Mouse (Mus musculus) G1E (cell line): ENCODE results near the gene Tgfbr3. TPM values are rescaled to one million over a fixed set of nuclear protein-coding genes. Genes with fewer than 3 reads are reported as not detected.

ENCODE experiments used
- ATAC-seq: 2 replicates; pipeline ENCODE4 v1.8.0; 2016; ENCODE audit warnings: mild to moderate bottlenecking; ENCODE audit not compliant: insufficient number of reproducible peaks, poor library complexity, low FRiP score, severe bottlenecking; ENCODE audit errors: extremely low read depth
- DNase-seq: peaks from one replicate; pipeline ENCODE4 v3.0.0; 2012; ENCODE audit warnings: low spot score
- H3K27me3 ChIP-seq: 2 replicates; pipeline ENCODE4 v1.6.1; 2012; ENCODE audit warnings: mild to moderate bottlenecking, low read length, inconsistent platforms; ENCODE audit not compliant: insufficient read depth
- H3K36me3 ChIP-seq: replicated peaks from 2 replicates; pipeline ENCODE3; 2012; ENCODE audit warnings: mild to moderate bottlenecking, inconsistent platforms
- H3K4me1 ChIP-seq: 2 replicates; pipeline ENCODE4 v1.6.1; 2012; ENCODE audit warnings: low read depth, low read length, inconsistent platforms, mixed read lengths; ENCODE audit not compliant: insufficient read depth
- H3K4me3 ChIP-seq: 2 replicates; pipeline ENCODE4 v1.5.1; 2012; ENCODE audit warnings: low read depth, mild to moderate bottlenecking, inconsistent platforms, low read length, moderate library complexity, mixed read lengths
- H3K9me3 ChIP-seq: replicated peaks from 2 replicates; pipeline ENCODE4 v1.6.1; 2012; ENCODE audit warnings: inconsistent platforms
- CTCF ChIP-seq: IDR thresholded peaks from 2 replicates; pipeline ENCODE4 v1.5.1; 2012; ENCODE audit warnings: low read depth, low read length, inconsistent platforms, mixed read lengths
- GATA1 ChIP-seq: IDR thresholded peaks from 2 replicates; pipeline ENCODE4 v1.6.1; 2012; ENCODE audit warnings: borderline replicate concordance, low read length, inconsistent platforms, mixed read lengths
- GATA2 ChIP-seq: IDR thresholded peaks from 2 replicates; pipeline ENCODE4 v1.6.1; 2012; ENCODE audit warnings: low read depth, low read length, inconsistent platforms, borderline replicate concordance
- POLR2AphosphoS5 ChIP-seq: IDR thresholded peaks from 2 replicates; pipeline ENCODE4 v1.6.1; 2012; ENCODE audit warnings: low read depth, low read length, inconsistent platforms; ENCODE audit not compliant: insufficient replicate concordance
- TAL1 ChIP-seq: conservative IDR thresholded peaks from 2 replicates; pipeline ENCODE4 v1.6.1; 2012; ENCODE audit warnings: low read depth, low read length, inconsistent platforms, mixed read lengths
- polyA plus RNA-seq: library from polyadenylated mRNA; stranded (reverse); fragments of >175 nt; gene quantifications from 2 replicates; pipeline ENCODE4 v1.2.3, GENCODE M21; 2012
- total RNA-seq, 2 experiments: library from RNA; stranded (forward) in 1 of 2; stranded (reverse) in 1 of 2; fragments of 200-1000 nt in 1 of 2; fragments of >200 nt in 1 of 2; fragmentation: Nextera tagmentation in 1 of 2; gene quantifications; 2 replicates each; pipeline ENCODE4 v1.2.3; 2014 to 2017

Tgfbr3 gene
- total and polyA plus RNA-seq, 3 experiments = 0.05 TPM; not detected in 2

DNA sequence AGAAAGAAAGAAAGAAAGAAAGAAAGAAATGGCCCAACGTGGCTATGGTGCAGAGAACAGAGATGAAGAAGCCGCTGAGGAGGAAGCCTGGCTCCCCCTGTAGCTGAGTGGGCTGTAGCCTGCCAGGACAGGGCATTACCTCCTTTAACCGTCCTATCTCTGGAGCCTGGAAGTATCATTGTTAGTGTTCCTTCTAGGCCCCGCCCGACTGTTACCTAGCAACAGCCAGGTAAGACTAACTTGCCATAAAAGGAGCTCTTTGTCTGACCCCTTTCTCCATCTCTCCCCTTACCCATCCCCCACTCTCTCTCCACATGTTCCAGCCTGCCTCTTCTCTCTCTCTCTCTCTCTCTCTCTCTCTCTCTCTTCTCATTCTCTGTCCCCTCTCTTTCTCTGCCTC is 195.2 kb downstream of the Tgfbr3 start:
- Histone ChIP-seq H3K9me3 (no peaks in the 10 kb centered on the region), H3K4me1 (no peaks in the 10 kb centered on the region), H3K36me3 (no peaks in the 10 kb centered on the region), H3K27me3 (peaks cover 4% of the 10 kb centered on the region), H3K4me3 (no peak overlapping the region)
- TF ChIP-seq CTCF (no peak), GATA1 (no peak), GATA2 (no peak), TAL1 (no peak), POLR2AphosphoS5 (no peak)
- no peak for DNase-seq
- no peak for ATAC-seq

GRCm38 (mm10) chr5:107093253-107093652 is 196.2 kb downstream of the Tgfbr3 start:
- TF ChIP-seq CTCF (no peak), GATA1 (no peak), POLR2AphosphoS5 (no peak), TAL1 (no peak), GATA2 (no peak)
- Histone ChIP-seq H3K9me3 (no peaks in the 10 kb centered on the region), H3K4me1 (no peaks in the 10 kb centered on the region), H3K4me3 (no peak overlapping the region), H3K27me3 (peaks cover 4% of the 10 kb centered on the region), H3K36me3 (no peaks in the 10 kb centered on the region)
- ATAC-seq (no peak), DNase-seq (no peak)

GRCm38 (mm10) chr5:107092137-107092536 is 197.3 kb downstream of the Tgfbr3 start:
- no peaks in the 10 kb centered on the region for H3K4me1 ChIP-seq
- H3K9me3 ChIP-seq = no peaks in the 10 kb centered on the region
- no peak for ATAC-seq
- H3K27me3 ChIP-seq = peaks cover 7% of the 10 kb centered on the region; the same call in 1 of the 2 replicates
- H3K4me3 ChIP-seq = no peak overlapping the region
- no peak for TF ChIP-seq POLR2AphosphoS5
- TF ChIP-seq GATA1 = no peak
- TF ChIP-seq CTCF = no peak
- H3K36me3 ChIP-seq = no peaks in the 10 kb centered on the region
- no peak for DNase-seq

DNA sequence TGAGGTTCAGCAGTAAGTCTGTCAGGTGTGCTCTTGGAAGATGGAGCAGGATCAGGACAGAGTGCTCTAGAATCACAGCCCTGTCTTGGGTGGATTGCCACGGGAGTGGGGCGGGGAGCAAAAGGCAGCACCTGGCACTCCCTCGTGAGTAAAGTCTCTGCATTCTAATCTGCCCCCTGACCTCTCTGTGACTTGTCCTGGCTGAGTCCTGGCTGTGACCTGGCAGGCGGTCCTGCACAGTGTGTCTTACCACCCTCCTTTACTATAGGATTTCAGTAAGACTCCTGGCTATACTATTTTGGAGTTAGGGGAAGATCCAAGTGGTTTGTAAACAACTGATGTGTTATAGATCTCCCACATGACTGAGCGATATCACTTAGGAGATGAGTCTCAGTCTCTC is 199.5 kb downstream of the Tgfbr3 start:
- Histone ChIP-seq H3K27me3 (peaks cover 7% of the 10 kb centered on the region; the same call in 1 of the 2 replicates), H3K4me3 (no peak overlapping the region), H3K36me3 (no peaks in the 10 kb centered on the region), H3K9me3 (no peaks in the 10 kb centered on the region), H3K4me1 (no peaks in the 10 kb centered on the region)
- ATAC-seq (no peak), DNase-seq (no peak)
- TF ChIP-seq TAL1 (no peak), CTCF (no peak), GATA2 (no peak), POLR2AphosphoS5 (no peak), GATA1 (no peak)

- DNase-seq = no peak
- no peak for ATAC-seq
- Histone ChIP-seq H3K36me3 (no peaks in the 10 kb centered on the region), H3K27me3 (peaks cover 7% of the 10 kb centered on the region; the same call in 1 of the 2 replicates), H3K4me3 (no peak overlapping the region), H3K9me3 (no peaks in the 10 kb centered on the region), H3K4me1 (no peaks in the 10 kb centered on the region)
- TF ChIP-seq TAL1 (no peak), POLR2AphosphoS5 (no peak), GATA1 (no peak), GATA2 (no peak), CTCF (no peak)
Observed at GRCm38 (mm10) chr5:107087829-107088808, 201.3 kb downstream of the Tgfbr3 start.

- Histone ChIP-seq H3K9me3 (no peaks in the 10 kb centered on the region), H3K4me3 (no peak overlapping the region), H3K4me1 (no peaks in the 10 kb centered on the region), H3K36me3 (no peaks in the 10 kb centered on the region), H3K27me3 (peaks cover 7% of the 10 kb centered on the region)
- TF ChIP-seq GATA1 (no peak), TAL1 (no peak), POLR2AphosphoS5 (no peak), CTCF (no peak), GATA2 (no peak)
- DNase-seq (no peak), ATAC-seq (no peak)
Observed at GRCm38 (mm10) chr5:107087291-107087690, 202.1 kb downstream of the Tgfbr3 start.
